Mouse (Mus musculus): Measurements from ENCODE around the gene Hadha. TPM values are rescaled to one million over a fixed set of nuclear protein-coding genes. Genes with fewer than 3 reads are reported as not detected.

Hadha gene
- polyA plus RNA-seq, 1 experiment from 2014 or later = 75.3 TPM

- ATAC-seq = no peak
- WGBS = 87% methylated on average over 6 of the region's 6 CpGs
- Histone ChIP-seq H3K9me3 (ENCODE audit: control insufficient read depth, low read length) (no peaks in the 10 kb centered on the region), H3K27ac (ENCODE audit: low read depth, low read length) (no peak overlapping the region), H3K36me3 (ENCODE audit: control insufficient read depth, insufficient read depth, low read length) (peaks cover 71% of the 10 kb centered on the region), H3K27me3 (replicated peaks; ENCODE audit: control insufficient read depth, insufficient read depth, low read length) (no peaks in the 10 kb centered on the region), H3K4me1 (ENCODE audit: control insufficient read depth, insufficient read depth, low read depth, low read length) (no peaks in the 10 kb centered on the region), H3K4me3 (ENCODE audit: low read length) (no peak overlapping the region), H3K4me2 (ENCODE audit: low read length) (no peak overlapping the region), H3K9ac (ENCODE audit: low read depth, low read length) (no peak overlapping the region)
These were observed 32.5 kb downstream of the Hadha start for GRCm38 (mm10) chr5:30122481-30122880.

- no peaks in the 10 kb centered on the region for H3K4me1 ChIP-seq (ENCODE audit: control insufficient read depth, insufficient read depth, low read depth, low read length)
- WGBS = 91% methylated on average over 7 of the region's 7 CpGs
- H3K36me3 ChIP-seq (ENCODE audit: control insufficient read depth, insufficient read depth, low read length) = peaks cover 67% of the 10 kb centered on the region
These were observed 34.9 kb downstream of the Hadha start for GRCm38 (mm10) chr5:30120106-30120505.

GRCm38 (mm10) chr5:30119163-30119562 is 35.8 kb downstream of the Hadha start:
- H3K36me3 ChIP-seq (ENCODE audit: control insufficient read depth, insufficient read depth, low read length) = peaks cover 59% of the 10 kb centered on the region
- no peak overlapping the region for H3K9ac ChIP-seq (ENCODE audit: low read depth, low read length)
- no peak overlapping the region for H3K4me2 ChIP-seq (ENCODE audit: low read length)
- no peak overlapping the region for H3K27ac ChIP-seq (ENCODE audit: low read depth, low read length)
- H3K27me3 ChIP-seq (replicated peaks; ENCODE audit: control insufficient read depth, insufficient read depth, low read length) = no peaks in the 10 kb centered on the region
- peaks cover 7% of the 10 kb centered on the region for H3K4me1 ChIP-seq (ENCODE audit: control insufficient read depth, insufficient read depth, low read depth, low read length)
- H3K9me3 ChIP-seq (ENCODE audit: control insufficient read depth, low read length) = no peaks in the 10 kb centered on the region
- H3K4me3 ChIP-seq (ENCODE audit: low read length) = no peak overlapping the region
- ATAC-seq = no peak
- 76% methylated on average over 6 of the region's 6 CpGs for WGBS

More at GRCm38 (mm10) chr5:30120106-30120505, 34.9 kb downstream of the Hadha start:
- H3K27ac ChIP-seq (ENCODE audit: low read depth, low read length) = no peak overlapping the region
- no peak for ATAC-seq
- no peak overlapping the region for H3K4me3 ChIP-seq (ENCODE audit: low read length)
- H3K9ac ChIP-seq (ENCODE audit: low read depth, low read length) = no peak overlapping the region
- no peaks in the 10 kb centered on the region for H3K9me3 ChIP-seq (ENCODE audit: control insufficient read depth, low read length)
- no peak overlapping the region for H3K4me2 ChIP-seq (ENCODE audit: low read length)
- H3K27me3 ChIP-seq (replicated peaks; ENCODE audit: control insufficient read depth, insufficient read depth, low read length) = no peaks in the 10 kb centered on the region

GRCm38 (mm10) chr5:30118018-30118417 is 36.9 kb downstream of the Hadha start:
- no peak overlapping the region for H3K9ac ChIP-seq (ENCODE audit: low read depth, low read length)
- WGBS = 73% methylated on average over 1 of the region's 1 CpGs
- H3K4me1 ChIP-seq (ENCODE audit: control insufficient read depth, insufficient read depth, low read depth, low read length) = peaks cover 13% of the 10 kb centered on the region
- H3K4me2 ChIP-seq (ENCODE audit: low read length) = no peak overlapping the region
- H3K27me3 ChIP-seq (replicated peaks; ENCODE audit: control insufficient read depth, insufficient read depth, low read length) = no peaks in the 10 kb centered on the region
- peaks cover 53% of the 10 kb centered on the region for H3K36me3 ChIP-seq (ENCODE audit: control insufficient read depth, insufficient read depth, low read length)
- no peak for ATAC-seq
- no peaks in the 10 kb centered on the region for H3K9me3 ChIP-seq (ENCODE audit: control insufficient read depth, low read length)
- no peak overlapping the region for H3K27ac ChIP-seq (ENCODE audit: low read depth, low read length)
- H3K4me3 ChIP-seq (ENCODE audit: low read length) = no peak overlapping the region

GRCm38 (mm10) chr5:30115718-30116117 is 39.2 kb downstream of the Hadha start:
- H3K4me2 ChIP-seq (ENCODE audit: low read length) = no peak overlapping the region
- H3K27me3 ChIP-seq (replicated peaks; ENCODE audit: control insufficient read depth, insufficient read depth, low read length) = peaks cover 8% of the 10 kb centered on the region
- H3K4me3 ChIP-seq (ENCODE audit: low read length) = no peak overlapping the region
- H3K27ac ChIP-seq (ENCODE audit: low read depth, low read length) = no peak overlapping the region
- WGBS = 50% methylated on average over 10 of the region's 10 CpGs
- H3K9me3 ChIP-seq (ENCODE audit: control insufficient read depth, low read length) = no peaks in the 10 kb centered on the region
- ATAC-seq = no peak
- H3K4me1 ChIP-seq (ENCODE audit: control insufficient read depth, insufficient read depth, low read depth, low read length) = peaks cover 23% of the 10 kb centered on the region
- no peak overlapping the region for H3K9ac ChIP-seq (ENCODE audit: low read depth, low read length)
- H3K36me3 ChIP-seq (ENCODE audit: control insufficient read depth, insufficient read depth, low read length) = peaks cover 35% of the 10 kb centered on the region

- Histone ChIP-seq H3K4me2 (ENCODE audit: low read length) (peak overlapping the region; percentile 81), H3K9ac (ENCODE audit: low read depth, low read length) (peak overlapping the region; percentile 78), H3K4me1 (ENCODE audit: control insufficient read depth, insufficient read depth, low read depth, low read length) (peaks cover 29% of the 10 kb centered on the region), H3K9me3 (ENCODE audit: control insufficient read depth, low read length) (no peaks in the 10 kb centered on the region), H3K4me3 (ENCODE audit: low read length) (peak overlapping the region; percentile 60), H3K27me3 (replicated peaks; ENCODE audit: control insufficient read depth, insufficient read depth, low read length) (peaks cover 8% of the 10 kb centered on the region), H3K36me3 (ENCODE audit: control insufficient read depth, insufficient read depth, low read length) (peaks cover 26% of the 10 kb centered on the region), H3K27ac (ENCODE audit: low read depth, low read length) (0 out of 2 replicates have a peak overlapping the region, but pooled peaks have one; percentile 7)
- 6% methylated on average over 28 of the region's 28 CpGs for WGBS
- ATAC-seq = no peak; the same call in 1 of the 2 replicates
These were observed 40.2 kb downstream of the Hadha start for GRCm38 (mm10) chr5:30114761-30115140.

GRCm38 (mm10) chr5:30113881-30114760 is 40.8 kb downstream of the Hadha start:
- peaks cover 29% of the 10 kb centered on the region for H3K4me1 ChIP-seq (ENCODE audit: control insufficient read depth, insufficient read depth, low read depth, low read length)
- H3K4me3 ChIP-seq (ENCODE audit: low read length) = peak overlapping the region; percentile 60
- no peaks in the 10 kb centered on the region for H3K9me3 ChIP-seq (ENCODE audit: control insufficient read depth, low read length)
- H3K27ac ChIP-seq (ENCODE audit: low read depth, low read length) = peak overlapping the region; percentile 75
- WGBS = 4% methylated on average over 74 of the region's 103 CpGs
- ATAC-seq = peak; percentile 89
- H3K4me2 ChIP-seq (ENCODE audit: low read length) = peak overlapping the region; percentile 81
- H3K27me3 ChIP-seq (replicated peaks; ENCODE audit: control insufficient read depth, insufficient read depth, low read length) = peaks cover 8% of the 10 kb centered on the region
- peaks cover 20% of the 10 kb centered on the region for H3K36me3 ChIP-seq (ENCODE audit: control insufficient read depth, insufficient read depth, low read length)
- H3K9ac ChIP-seq (ENCODE audit: low read depth, low read length) = peak overlapping the region; percentile 78

- 77% methylated on average over 3 of the region's 3 CpGs for WGBS
These were observed 42.4 kb downstream of the Hadha start for GRCm38 (mm10) chr5:30112533-30113068.

GRCm38 (mm10) chr5:30111771-30112170 is 43.2 kb downstream of the Hadha start:
- Histone ChIP-seq H3K9ac (ENCODE audit: low read depth, low read length) (no peak overlapping the region), H3K36me3 (ENCODE audit: control insufficient read depth, insufficient read depth, low read length) (peaks cover 4% of the 10 kb centered on the region), H3K27ac (ENCODE audit: low read depth, low read length) (no peak overlapping the region), H3K4me2 (ENCODE audit: low read length) (no peak overlapping the region; the same call in 1 of the 2 replicates), H3K4me3 (ENCODE audit: low read length) (no peak overlapping the region), H3K27me3 (replicated peaks; ENCODE audit: control insufficient read depth, insufficient read depth, low read length) (peaks cover 8% of the 10 kb centered on the region), H3K9me3 (ENCODE audit: control insufficient read depth, low read length) (no peaks in the 10 kb centered on the region), H3K4me1 (ENCODE audit: control insufficient read depth, insufficient read depth, low read depth, low read length) (peaks cover 42% of the 10 kb centered on the region)
- no peak for ATAC-seq
- 72% methylated on average over 3 of the region's 3 CpGs for WGBS

More at GRCm38 (mm10) chr5:30112533-30113068, 42.4 kb downstream of the Hadha start:
- H3K4me2 ChIP-seq (ENCODE audit: low read length) = no peak overlapping the region
- ATAC-seq = no peak
- peaks cover 8% of the 10 kb centered on the region for H3K27me3 ChIP-seq (replicated peaks; ENCODE audit: control insufficient read depth, insufficient read depth, low read length)
- no peak overlapping the region for H3K27ac ChIP-seq (ENCODE audit: low read depth, low read length)
- peaks cover 33% of the 10 kb centered on the region for H3K4me1 ChIP-seq (ENCODE audit: control insufficient read depth, insufficient read depth, low read depth, low read length)
- H3K9ac ChIP-seq (ENCODE audit: low read depth, low read length) = no peak overlapping the region
- H3K4me3 ChIP-seq (ENCODE audit: low read length) = no peak overlapping the region
- H3K9me3 ChIP-seq (ENCODE audit: control insufficient read depth, low read length) = no peaks in the 10 kb centered on the region
- H3K36me3 ChIP-seq (ENCODE audit: control insufficient read depth, insufficient read depth, low read length) = peaks cover 10% of the 10 kb centered on the region

All from hindbrain, embryonic 16.5 days (tissue).